Mouse (Mus musculus) C2C12 (cell line): Measurements from ENCODE around the gene Gmnn.

ENCODE experiments used
- CEBPB ChIP-seq: IDR thresholded peaks from one replicate; pipeline ENCODE4 v1.6.1; 2011; ENCODE audit warnings: low read depth, mild to moderate bottlenecking, control low read depth, moderate library complexity
- CTCF ChIP-seq: IDR thresholded peaks from one replicate; pipeline ENCODE4 v1.5.1; 2011; ENCODE audit not compliant: control insufficient read depth, insufficient read depth, insufficient read length
- FOSL1 ChIP-seq: IDR thresholded peaks from one replicate; pipeline ENCODE4 v1.8.0; 2011; ENCODE audit warnings: mild to moderate bottlenecking, low read length; ENCODE audit not compliant: poor library complexity, insufficient read depth, severe bottlenecking
- MAX ChIP-seq: IDR thresholded peaks from one replicate; pipeline ENCODE4 v1.6.1; 2011; ENCODE audit warnings: mild to moderate bottlenecking, control low read depth
- MYOD1 ChIP-seq: IDR thresholded peaks from one replicate; pipeline ENCODE4 v1.6.1; 2011; ENCODE audit warnings: low read depth; ENCODE audit not compliant: control insufficient read depth, insufficient read length
- MYOG ChIP-seq: IDR thresholded peaks from one replicate; pipeline ENCODE4 v1.6.1; 2011; ENCODE audit not compliant: control insufficient read depth, insufficient read length; ENCODE audit errors: extremely low read depth
- USF1 ChIP-seq: IDR thresholded peaks from one replicate; pipeline ENCODE4 v1.6.1; 2011; ENCODE audit warnings: low read depth, mild to moderate bottlenecking, control low read depth, moderate library complexity

- TF ChIP-seq CTCF (no peak), MAX (no peak), USF1 (no peak), CEBPB (no peak), MYOG (no peak), MYOD1 (no peak), FOSL1 (no peak)
Measured at GRCm38 (mm10) chr13:24800674-24801307, 39.1 kb upstream of the Gmnn start.
